Mouse (Mus musculus): ENCODE data around the gene Zkscan16. TPM values are rescaled to one million over a fixed set of nuclear protein-coding genes. Genes with fewer than 3 reads are reported as not detected.

Gene Zkscan16
- polyA plus RNA-seq, 1 experiment from 2014 or later = 0.44 TPM

GRCm38 (mm10) chr4:58941638-58942037 lies 1.8 kb upstream of the Zkscan16 start:
- ATAC-seq (no peak), DNase-seq (ENCODE audit: low read depth, low spot score) (no peak)
- POLR2A ChIA-PET = interaction anchor here (0.6 kb wide), 1 partner anchor 48 kb away, joined by 3 read pairs; no protein-coding TSS in a partner anchor
- in situ Hi-C loops (cut with MboI; ENCODE audit: low pct_unique_long_range_greater_than_20kb) = no loop called here
- TF ChIP-seq CTCF (IDR thresholded peaks at IDR 0.05) = no peak
- CTCF ChIA-PET = no interaction called here
- peaks cover 3% of the 10 kb centered on the region for H3K27me3 ChIP-seq

- no peak for TF ChIP-seq CTCF (IDR thresholded peaks at IDR 0.05)
- ChIA-PET CTCF (no interaction called here), POLR2A (interaction anchor here (1.0 kb wide), 1 partner anchor 31 kb away, joined by 3 read pairs; no protein-coding TSS in a partner anchor)
- peaks cover 3% of the 10 kb centered on the region for H3K27me3 ChIP-seq
- no peak for ATAC-seq
- DNase-seq (ENCODE audit: low read depth, low spot score) = no peak
- in situ Hi-C loops (cut with MboI; ENCODE audit: low pct_unique_long_range_greater_than_20kb) = no loop called here
Observed at GRCm38 (mm10) chr4:58942942-58943341, 486 bp upstream of the Zkscan16 start.

GRCm38 (mm10) chr4:58944206-58944553 lies 752 bp downstream of the Zkscan16 start:
- TF ChIP-seq CTCF (IDR thresholded peaks at IDR 0.05) = no peak
- ChIA-PET CTCF (interaction anchor here (1.0 kb wide), 1 partner anchor 56 kb away, joined by 3 read pairs; no protein-coding TSS in a partner anchor), POLR2A (no interaction called here)
- DNase-seq (ENCODE audit: low read depth, low spot score) (no peak), ATAC-seq (no peak)
- H3K27me3 ChIP-seq = peaks cover 3% of the 10 kb centered on the region
- in situ Hi-C loops (cut with MboI; ENCODE audit: low pct_unique_long_range_greater_than_20kb) = no loop called here

- H3K27me3 ChIP-seq = peaks cover 3% of the 10 kb centered on the region
- no peak for TF ChIP-seq CTCF (IDR thresholded peaks at IDR 0.05)
- POLR2A ChIA-PET = no interaction called here
- ATAC-seq (no peak), DNase-seq (ENCODE audit: low read depth, low spot score) (no peak)
- CTCF ChIA-PET = no interaction called here
- in situ Hi-C loops (cut with MboI; ENCODE audit: low pct_unique_long_range_greater_than_20kb) = no loop called here
Observed at GRCm38 (mm10) chr4:58944695-58945094, 1.3 kb downstream of the Zkscan16 start.

GRCm38 (mm10) chr4:58948391-58948790 lies 5.0 kb downstream of the Zkscan16 start:
- no peak for DNase-seq (ENCODE audit: low read depth, low spot score)
- in situ Hi-C loops (cut with MboI; ENCODE audit: low pct_unique_long_range_greater_than_20kb) = no loop called here
- ATAC-seq = no peak
- no peak for TF ChIP-seq CTCF (IDR thresholded peaks at IDR 0.05)
- CTCF ChIA-PET = interaction anchor here (1.2 kb wide), 1 partner anchor 13 kb away, joined by 4 read pairs; no protein-coding TSS in a partner anchor
- POLR2A ChIA-PET = no interaction called here
- H3K27me3 ChIP-seq = peaks cover 3% of the 10 kb centered on the region

- H3K27me3 ChIP-seq = no peaks in the 10 kb centered on the region
- POLR2A ChIA-PET = no interaction called here
- no peak for DNase-seq (ENCODE audit: low read depth, low spot score)
- in situ Hi-C loops (cut with MboI; ENCODE audit: low pct_unique_long_range_greater_than_20kb) = no loop called here
- CTCF ChIA-PET = no interaction called here
- no peak for ATAC-seq
- TF ChIP-seq CTCF (IDR thresholded peaks at IDR 0.05) = no peak
Observed at GRCm38 (mm10) chr4:58952630-58953029, 9.2 kb downstream of the Zkscan16 start.

GRCm38 (mm10) chr4:58961719-58962118 lies 18.3 kb downstream of the Zkscan16 start:
- ChIA-PET POLR2A (no interaction called here), CTCF (no interaction called here)
- in situ Hi-C loops (cut with MboI; ENCODE audit: low pct_unique_long_range_greater_than_20kb) = no loop called here
- no peak for TF ChIP-seq CTCF (IDR thresholded peaks at IDR 0.05)
- DNase-seq (ENCODE audit: low read depth, low spot score) (no peak), ATAC-seq (no peak)
- no peaks in the 10 kb centered on the region for H3K27me3 ChIP-seq

GRCm38 (mm10) chr4:58963271-58963670 lies 19.8 kb downstream of the Zkscan16 start:
- ChIA-PET POLR2A (no interaction called here), CTCF (interaction anchor here (1.2 to 1.6 kb wide), 2 partner anchors 8 to 36 kb away, joined by 3 to 4 read pairs; no protein-coding TSS in a partner anchor)
- no peak for DNase-seq (ENCODE audit: low read depth, low spot score)
- no peak for TF ChIP-seq CTCF (IDR thresholded peaks at IDR 0.05)
- no peak for ATAC-seq
- H3K27me3 ChIP-seq = no peaks in the 10 kb centered on the region
- in situ Hi-C loops (cut with MboI; ENCODE audit: low pct_unique_long_range_greater_than_20kb) = no loop called here

- ChIA-PET CTCF (no interaction called here), POLR2A (no interaction called here)
- no peak for DNase-seq (ENCODE audit: low read depth, low spot score)
- in situ Hi-C loops (cut with MboI; ENCODE audit: low pct_unique_long_range_greater_than_20kb) = no loop called here
- TF ChIP-seq CTCF (IDR thresholded peaks at IDR 0.05) = no peak
- H3K27me3 ChIP-seq = no peaks in the 10 kb centered on the region
- no peak for ATAC-seq
Observed at GRCm38 (mm10) chr4:58965136-58965535, 21.7 kb downstream of the Zkscan16 start.

- POLR2A ChIA-PET = no interaction called here
- no peak for ATAC-seq
- TF ChIP-seq CTCF (IDR thresholded peaks at IDR 0.05) = no peak
- H3K27me3 ChIP-seq = no peaks in the 10 kb centered on the region
- CTCF ChIA-PET = interaction anchor here (1.0 kb wide), 1 partner anchor 8 kb away, joined by 3 read pairs; no protein-coding TSS in a partner anchor
- DNase-seq (ENCODE audit: low read depth, low spot score) = no peak
- in situ Hi-C loops (cut with MboI; ENCODE audit: low pct_unique_long_range_greater_than_20kb) = no loop called here
Observed at GRCm38 (mm10) chr4:58970678-58971077, 27.2 kb downstream of the Zkscan16 start.

GRCm38 (mm10) chr4:58975711-58976110 lies 32.3 kb downstream of the Zkscan16 start:
- ChIA-PET POLR2A (no interaction called here), CTCF (interaction anchor here (1.2 kb wide), 1 partner anchor 24 kb away, joined by 3 read pairs; no protein-coding TSS in a partner anchor)
- DNase-seq (ENCODE audit: low read depth, low spot score) (no peak), ATAC-seq (no peak)
- H3K27me3 ChIP-seq = peaks cover 3% of the 10 kb centered on the region
- TF ChIP-seq CTCF (IDR thresholded peaks at IDR 0.05) = no peak
- in situ Hi-C loops (cut with MboI; ENCODE audit: low pct_unique_long_range_greater_than_20kb) = no loop called here

- peaks cover 3% of the 10 kb centered on the region for H3K27me3 ChIP-seq
- no peak for ATAC-seq
- no peak for TF ChIP-seq CTCF (IDR thresholded peaks at IDR 0.05)
- in situ Hi-C loops (cut with MboI; ENCODE audit: low pct_unique_long_range_greater_than_20kb) = no loop called here
- CTCF ChIA-PET = interaction anchor here (1.5 to 10.4 kb wide), 2 partner anchors 17 to 55 kb away, joined by 3 to 121 read pairs; partner anchors contain the start of gene Dnajc25
- POLR2A ChIA-PET = interaction anchor here (0.6 kb wide), 1 partner anchor 100 kb away, joined by 5 read pairs; no protein-coding TSS in a partner anchor
- no peak for DNase-seq (ENCODE audit: low read depth, low spot score)
Observed at GRCm38 (mm10) chr4:58981421-58981820, 38.0 kb downstream of the Zkscan16 start.

Measured in Patski (cell line).